Mouse (Mus musculus) myocyte (in vitro differentiated cells): ENCODE data around the gene Rad51b. TPM values are rescaled to one million over a fixed set of nuclear protein-coding genes. Genes with fewer than 3 reads are reported as not detected.

Source experiments
- H3K27me3 ChIP-seq: one replicate; pipeline ENCODE4 v1.6.1; 2011; ENCODE audit not compliant: control insufficient read depth, insufficient read depth, insufficient read length
- H3K36me3 ChIP-seq: one replicate; pipeline ENCODE4 v1.6.1; 2011; ENCODE audit not compliant: control insufficient read depth, insufficient read depth
- H3K4me2 ChIP-seq: one replicate; pipeline ENCODE4 v1.6.1; 2011; ENCODE audit warnings: low read depth, control low read depth
- H3K4me3 ChIP-seq: one replicate; pipeline ENCODE4 v1.5.1; 2011; ENCODE audit warnings: mild to moderate bottlenecking, control low read depth, moderate library complexity
- H3K79me2 ChIP-seq: one replicate; pipeline ENCODE4 v1.6.1; 2011; ENCODE audit not compliant: control insufficient read depth, insufficient read depth
- H3ac ChIP-seq: one replicate; pipeline ENCODE4 v1.6.1; 2011; ENCODE audit not compliant: control insufficient read depth, insufficient read length
- CEBPB ChIP-seq: IDR thresholded peaks from 2 replicates; pipeline ENCODE4 v1.6.1; 2011; ENCODE audit warnings: mild to moderate bottlenecking, moderate library complexity; ENCODE audit not compliant: poor library complexity, insufficient read depth, severe bottlenecking
- E2F4 ChIP-seq: IDR thresholded peaks from one replicate; pipeline ENCODE4 v1.6.1; 2011; ENCODE audit warnings: mild to moderate bottlenecking, control low read depth, moderate library complexity; ENCODE audit not compliant: insufficient read depth
- MAX ChIP-seq: IDR thresholded peaks from one replicate; pipeline ENCODE4 v1.6.1; 2011; ENCODE audit warnings: low read depth, mild to moderate bottlenecking, control low read depth
- MYOD1 ChIP-seq, 3 experiments: IDR thresholded peaks; one replicate each; pipeline ENCODE4 v1.6.1; 2011; ENCODE audit warnings: control low read depth in 2 of 3, low read depth in 2 of 3, mild to moderate bottlenecking in 2 of 3, moderate library complexity in 1 of 3; ENCODE audit not compliant: insufficient read length in 2 of 3, control insufficient read depth in 1 of 3
- MYOG ChIP-seq, 3 experiments: IDR thresholded peaks; one replicate each; pipeline ENCODE4 v1.6.1; 2011; ENCODE audit warnings: control low read depth in 2 of 3, low read depth in 2 of 3, mild to moderate bottlenecking in 2 of 3; ENCODE audit not compliant: insufficient read length in 2 of 3, control insufficient read depth in 1 of 3, insufficient read depth in 1 of 3
- POLR2A ChIP-seq: IDR thresholded peaks from one replicate; pipeline ENCODE4 v1.6.1; 2011; ENCODE audit warnings: low read depth, mild to moderate bottlenecking, control low read depth, moderate library complexity; ENCODE audit not compliant: insufficient read length
- POLR2AphosphoS2 ChIP-seq: IDR thresholded peaks from one replicate; pipeline ENCODE4 v1.6.1; 2011; ENCODE audit warnings: low read depth, control low read depth; ENCODE audit not compliant: insufficient read length
- REST ChIP-seq: IDR thresholded peaks from one replicate; pipeline ENCODE4 v1.6.1; 2011; ENCODE audit warnings: mild to moderate bottlenecking, control low read depth, moderate library complexity; ENCODE audit not compliant: insufficient read depth, insufficient read length
- SRF ChIP-seq: IDR thresholded peaks from one replicate; pipeline ENCODE4 v1.6.1; 2011; ENCODE audit warnings: low read depth; ENCODE audit not compliant: control insufficient read depth, insufficient read length
- TCF12 ChIP-seq: IDR thresholded peaks from one replicate; pipeline ENCODE4 v1.6.1; 2011; ENCODE audit warnings: mild to moderate bottlenecking, control low read depth; ENCODE audit not compliant: poor library complexity, insufficient read depth, severe bottlenecking
- TCF3 ChIP-seq: IDR thresholded peaks from one replicate; pipeline ENCODE4 v1.6.1; 2011; ENCODE audit warnings: low read depth, control low read depth; ENCODE audit not compliant: insufficient read length
- USF1 ChIP-seq: IDR thresholded peaks from one replicate; pipeline ENCODE4 v1.6.1; 2011; ENCODE audit warnings: low read depth, mild to moderate bottlenecking, control low read depth, moderate library complexity
- polyA plus RNA-seq: library from polyadenylated mRNA; unstranded; fragments of >200 nt; fragmentation: generic; extraction: Trizol; gene quantifications from one replicate; pipeline ENCODE4 v1.2.1, GENCODE M21; 2012; ENCODE audit warnings: missing spikeins

Gene Rad51b
- polyA plus RNA-seq, 1 experiment: 1.8 TPM

GRCm38 (mm10) chr12:79261035-79261434, 36.0 kb upstream of the Rad51b start:
- H3K36me3 ChIP-seq: peaks cover 36% of the 10 kb centered on the region
- no peaks in the 10 kb centered on the region for H3K27me3 ChIP-seq
- no peak overlapping the region for H3K4me2 ChIP-seq
- no peak overlapping the region for H3K4me3 ChIP-seq
- no peaks in the 10 kb centered on the region for H3K79me2 ChIP-seq
- TF ChIP-seq REST (no peak), CEBPB (no peak), POLR2A (no peak), POLR2AphosphoS2 (no peak), MAX (no peak), USF1 (no peak), MYOD1 (IDR thresholded peaks at IDR 0.05; ENCODE audit: control insufficient read depth in 1 of 3, insufficient read length in 2 of 3, low read depth in 2 of 3) (no peak), SRF (no peak), TCF12 (no peak)
- no peak overlapping the region for H3ac ChIP-seq

- Histone ChIP-seq H3K36me3 (peaks cover 51% of the 10 kb centered on the region), H3K4me2 (no peak overlapping the region), H3ac (no peak overlapping the region), H3K79me2 (no peaks in the 10 kb centered on the region), H3K4me3 (no peak overlapping the region), H3K27me3 (no peaks in the 10 kb centered on the region)
- no peak for TF ChIP-seq REST
- no peak for TF ChIP-seq TCF3
- TF ChIP-seq POLR2AphosphoS2: no peak
- TF ChIP-seq SRF: no peak
- TF ChIP-seq E2F4: no peak
- no peak for TF ChIP-seq MYOG (IDR thresholded peaks at IDR 0.05; ENCODE audit: control insufficient read depth in 1 of 3, insufficient read depth in 1 of 3, insufficient read length in 2 of 3, low read depth in 2 of 3)
- no peak for TF ChIP-seq USF1
- no peak for TF ChIP-seq MYOD1 (IDR thresholded peaks at IDR 0.05; ENCODE audit: control insufficient read depth in 1 of 3, insufficient read length in 2 of 3, low read depth in 2 of 3)
- no peak for TF ChIP-seq POLR2A
- TF ChIP-seq MAX: no peak
Measured at GRCm38 (mm10) chr12:79272604-79273003, 24.5 kb upstream of the Rad51b start.

GRCm38 (mm10) chr12:79279513-79280115, 17.5 kb upstream of the Rad51b start:
- TF ChIP-seq REST (no peak), POLR2A (no peak), POLR2AphosphoS2 (no peak)
- peaks cover 39% of the 10 kb centered on the region for H3K36me3 ChIP-seq
- no peak overlapping the region for H3K4me3 ChIP-seq
- H3K27me3 ChIP-seq: no peaks in the 10 kb centered on the region
- no peaks in the 10 kb centered on the region for H3K79me2 ChIP-seq
- no peak overlapping the region for H3K4me2 ChIP-seq
- H3ac ChIP-seq: no peak overlapping the region

GRCm38 (mm10) chr12:79282595-79282994, 14.5 kb upstream of the Rad51b start:
- peaks cover 38% of the 10 kb centered on the region for H3K36me3 ChIP-seq
- H3ac ChIP-seq: no peak overlapping the region
- no peak overlapping the region for H3K4me2 ChIP-seq
- TF ChIP-seq TCF3: no peak
- TF ChIP-seq E2F4: no peak
- TF ChIP-seq USF1: no peak
- TF ChIP-seq POLR2A: no peak
- no peak for TF ChIP-seq CEBPB
- TF ChIP-seq MYOG (IDR thresholded peaks at IDR 0.05; ENCODE audit: control insufficient read depth in 1 of 3, insufficient read depth in 1 of 3, insufficient read length in 2 of 3, low read depth in 2 of 3): no peak
- TF ChIP-seq REST: no peak
- no peak for TF ChIP-seq TCF12
- no peak for TF ChIP-seq MYOD1 (IDR thresholded peaks at IDR 0.05; ENCODE audit: control insufficient read depth in 1 of 3, insufficient read length in 2 of 3, low read depth in 2 of 3)
- TF ChIP-seq POLR2AphosphoS2: no peak
- no peak for TF ChIP-seq MAX
- TF ChIP-seq SRF: no peak
- H3K79me2 ChIP-seq: no peaks in the 10 kb centered on the region
- H3K27me3 ChIP-seq: no peaks in the 10 kb centered on the region
- H3K4me3 ChIP-seq: no peak overlapping the region

- H3K36me3 ChIP-seq: peaks cover 25% of the 10 kb centered on the region
- H3K79me2 ChIP-seq: no peaks in the 10 kb centered on the region
- no peaks in the 10 kb centered on the region for H3K27me3 ChIP-seq
- no peak for TF ChIP-seq CEBPB
- no peak for TF ChIP-seq SRF
- no peak for TF ChIP-seq MYOG (IDR thresholded peaks at IDR 0.05; ENCODE audit: control insufficient read depth in 1 of 3, insufficient read depth in 1 of 3, insufficient read length in 2 of 3, low read depth in 2 of 3)
- no peak for TF ChIP-seq MYOD1 (IDR thresholded peaks at IDR 0.05; ENCODE audit: control insufficient read depth in 1 of 3, insufficient read length in 2 of 3, low read depth in 2 of 3)
- TF ChIP-seq USF1: no peak
- TF ChIP-seq E2F4: no peak
- TF ChIP-seq TCF12: no peak
- TF ChIP-seq REST: no peak
- TF ChIP-seq POLR2AphosphoS2: no peak
- no peak overlapping the region for H3ac ChIP-seq
- no peak overlapping the region for H3K4me2 ChIP-seq
- H3K4me3 ChIP-seq: no peak overlapping the region
Measured at GRCm38 (mm10) chr12:79292874-79293273, 4.2 kb upstream of the Rad51b start.
